Mouse (Mus musculus) MEL (cell line): ENCODE measurements around the gene Nvl. TPM values are rescaled to one million over a fixed set of nuclear protein-coding genes. Genes with fewer than 3 reads are reported as not detected.

ENCODE experiments used
- DNase-seq: peaks from one replicate; pipeline ENCODE4 v3.0.0; 2011; ENCODE audit warnings: low read depth, low spot score
- H3K27ac ChIP-seq: 2 replicates; pipeline ENCODE4 v1.5.1; 2012; ENCODE audit warnings: low read depth, mild to moderate bottlenecking, control low read depth, low read length, moderate library complexity; ENCODE audit not compliant: control insufficient read depth
- H3K27me3 ChIP-seq, 2 experiments: fragments of 150-350 bp in 1 of 2; sonication (generic) in 1 of 2; 2 replicates each; pipeline ENCODE4 v1.6.1; 2012; ENCODE audit warnings: low read length in 2 of 2, mild to moderate bottlenecking in 2 of 2, improper control_type of control experiment in 1 of 2, moderate library complexity in 1 of 2; ENCODE audit not compliant: insufficient read depth in 2 of 2, control insufficient read depth in 1 of 2
- H3K36me3 ChIP-seq, 2 experiments: 2 replicates each; pipeline ENCODE4 v1.6.1; 2012 to 2014; ENCODE audit warnings: low read length in 2 of 2, improper control_type of control experiment in 1 of 2, inconsistent platforms in 1 of 2, mild to moderate bottlenecking in 1 of 2; ENCODE audit not compliant: insufficient read depth in 2 of 2, control insufficient read depth in 1 of 2
- H3K4me1 ChIP-seq, 2 experiments: fragments of 150-350 bp in 1 of 2; sonication (generic) in 1 of 2; 2 replicates each; pipeline ENCODE4 v1.6.1; 2012; ENCODE audit warnings: low read length in 2 of 2, improper control_type of control experiment in 1 of 2, mild to moderate bottlenecking in 1 of 2; ENCODE audit not compliant: insufficient read depth in 2 of 2, control insufficient read depth in 1 of 2
- H3K4me3 ChIP-seq, 2 experiments: fragments of 150-350 bp in 1 of 2; sonication (generic) in 1 of 2; 2 replicates each; pipeline ENCODE4 v1.5.1; 2012; ENCODE audit warnings: low read depth in 2 of 2, low read length in 2 of 2, mild to moderate bottlenecking in 2 of 2, moderate library complexity in 2 of 2, control low read depth in 1 of 2, improper control_type of control experiment in 1 of 2; ENCODE audit not compliant: control insufficient read depth in 1 of 2, insufficient read depth in 1 of 2
- H3K79me2 ChIP-seq: 2 replicates; pipeline ENCODE4 v1.6.1; 2012; ENCODE audit warnings: mild to moderate bottlenecking, low read length, moderate library complexity; ENCODE audit not compliant: control insufficient read depth, poor library complexity, insufficient read depth
- H3K9ac ChIP-seq: 2 replicates; pipeline ENCODE4 v1.6.1; 2012; ENCODE audit warnings: low read depth, mild to moderate bottlenecking, control low read depth, low read length, moderate library complexity; ENCODE audit not compliant: control insufficient read depth, poor library complexity, severe bottlenecking
- H3K9me3 ChIP-seq: fragments of 150-350 bp; sonication (generic); replicated peaks from 2 replicates; pipeline ENCODE4 v1.6.1; 2012; ENCODE audit warnings: mild to moderate bottlenecking, low read length, improper control_type of control experiment, moderate library complexity; ENCODE audit not compliant: insufficient read depth
- CHD1 ChIP-seq: IDR thresholded peaks from 2 replicates; pipeline ENCODE4 v1.6.1; 2012; ENCODE audit warnings: low read depth, mild to moderate bottlenecking, inconsistent platforms, low read length, improper control_type of control experiment
- E2F4 ChIP-seq: IDR thresholded peaks from 2 replicates; pipeline ENCODE4 v1.6.1; 2011; ENCODE audit warnings: low read depth, low read length, improper control_type of control experiment, borderline replicate concordance
- EP300 ChIP-seq, 2 experiments: IDR thresholded peaks; 2 replicates each; pipeline ENCODE4 v1.6.1; 2011; ENCODE audit warnings: improper control_type of control experiment in 2 of 2, low read length in 2 of 2, low read depth in 1 of 2, mild to moderate bottlenecking in 1 of 2
- ETS1 ChIP-seq: IDR thresholded peaks from 2 replicates; pipeline ENCODE4 v1.6.1; 2012; ENCODE audit warnings: low read depth, mild to moderate bottlenecking, inconsistent platforms, low read length, improper control_type of control experiment, moderate library complexity
- GATA1 ChIP-seq: IDR thresholded peaks from 2 replicates; pipeline ENCODE4 v1.6.1; 2011; ENCODE audit warnings: low read depth, low read length, improper control_type of control experiment
- JUND ChIP-seq: IDR thresholded peaks from 2 replicates; pipeline ENCODE4 v1.6.1; 2011; ENCODE audit warnings: low read depth, mild to moderate bottlenecking, improper control_type of control experiment, low read length
- KAT2A ChIP-seq: conservative IDR thresholded peaks from 2 replicates; pipeline ENCODE4 v1.6.1; 2012; ENCODE audit warnings: low read depth, low read length, improper control_type of control experiment, inconsistent platforms
- MAZ ChIP-seq: IDR thresholded peaks from 2 replicates; pipeline ENCODE4 v1.6.1; 2012; ENCODE audit warnings: low read depth, mild to moderate bottlenecking, inconsistent platforms, low read length, improper control_type of control experiment
- MXI1 ChIP-seq: IDR thresholded peaks from 2 replicates; pipeline ENCODE4 v1.6.1; 2011; ENCODE audit warnings: mild to moderate bottlenecking, low read depth, low read length, improper control_type of control experiment
- MYB ChIP-seq: IDR thresholded peaks from 2 replicates; pipeline ENCODE4 v1.6.1; 2011; ENCODE audit warnings: mild to moderate bottlenecking, low read depth, low read length, improper control_type of control experiment
- POLR2AphosphoS2 ChIP-seq: IDR thresholded peaks from 2 replicates; pipeline ENCODE4 v1.6.1; 2011; ENCODE audit warnings: low read length, improper control_type of control experiment
- POLR2AphosphoS5 ChIP-seq: IDR thresholded peaks from 2 replicates; pipeline ENCODE4 v1.6.1; 2012; ENCODE audit warnings: low read depth, borderline replicate concordance, mild to moderate bottlenecking, inconsistent platforms, low read length, moderate library complexity, mixed read lengths
- TAL1 ChIP-seq: IDR thresholded peaks from 2 replicates; pipeline ENCODE4 v1.6.1; 2012; ENCODE audit warnings: mild to moderate bottlenecking, inconsistent platforms, low read length, moderate library complexity, mixed read lengths
- TCF12 ChIP-seq: IDR thresholded peaks from 2 replicates; pipeline ENCODE4 v1.6.1; 2014; ENCODE audit warnings: low read depth, mild to moderate bottlenecking, inconsistent platforms, low read length, improper control_type of control experiment, moderate library complexity
- ZKSCAN1 ChIP-seq: IDR thresholded peaks from 2 replicates; pipeline ENCODE4 v1.6.1; 2012; ENCODE audit warnings: low read depth, mild to moderate bottlenecking, inconsistent platforms, low read length, improper control_type of control experiment, moderate library complexity
- ZNF384 ChIP-seq: IDR thresholded peaks from 2 replicates; pipeline ENCODE4 v1.6.1; 2012; ENCODE audit warnings: low read depth, mild to moderate bottlenecking, inconsistent platforms, low read length, improper control_type of control experiment
- polyA plus RNA-seq, 2 experiments: library from polyadenylated mRNA; stranded (reverse) in 1 of 2; unstranded in 1 of 2; fragments of >175 nt in 1 of 2; fragments of >200 nt in 1 of 2; gene quantifications; 2 replicates each; pipeline versions ENCODE4 v1.2.1 to v1.2.4; 2012; ENCODE audit warnings: low replicate concordance in 2 of 2, low read depth in 1 of 2; ENCODE audit not compliant: insufficient read length in 2 of 2, insufficient read depth in 1 of 2, missing spikeins in 1 of 2
- total RNA-seq: library from RNA; depleted of rRNA; stranded (reverse); fragments of 300-350 nt; gene quantifications from 2 replicates; pipeline ENCODE4 v1.2.3, GENCODE M21; 2012; rRNA removed

Gene Nvl
- total and polyA plus RNA-seq, 3 experiments, result 21.0 to 29.8 TPM; not detected in 1

- H3K4me1 ChIP-seq, result peaks cover 9 to 25% of the 10 kb centered on the region in 2 experiments
- H3K27me3 ChIP-seq, result peaks cover 0 to under 1% of the 10 kb centered on the region in 2 experiments; a peak in 1 of 4 replicates
- DNase-seq, result peak; percentile 65
- H3K9ac ChIP-seq, result no peak overlapping the region
- H3K79me2 ChIP-seq, result no peaks in the 10 kb centered on the region
- no peaks in the 10 kb centered on the region for H3K9me3 ChIP-seq
- no peak overlapping the region for H3K27ac ChIP-seq
- H3K36me3 ChIP-seq, result peaks cover 0 to 18% of the 10 kb centered on the region in 2 experiments; a peak in 2 of 4 replicates
- TF ChIP-seq TCF12 (peak; percentile 77; the same call in 1 of the 2 replicates), CHD1 (no peak), MXI1 (no peak), ETS1 (peak; percentile 78), E2F4 (no peak), JUND (no peak), POLR2AphosphoS5 (no peak), MYB (0 out of 2 replicates have a peak, but pooled peaks have one; percentile 36), ZKSCAN1 (no peak), ZNF384 (peak; percentile 75), POLR2AphosphoS2 (no peak), EP300 (IDR thresholded peaks at IDR 0.05; ENCODE audit: low read depth in 1 of 2, low read length in 2 of 2) (peak; percentile 36 to 67; a peak in 3 of 4 replicates), GATA1 (0 out of 2 replicates have a peak, but pooled peaks have one; percentile 11), MAZ (no peak), TAL1 (0 out of 2 replicates have a peak, but pooled peaks have one; percentile 14), KAT2A (no peak)
- no peak overlapping the region for H3K4me3 ChIP-seq
Measured at GRCm38 (mm10) chr1:181037623-181038022, 106.4 kb downstream of the Nvl start.

Other genes starting within 250 kb of the Nvl start
- 128 and 183 TPM in 2 replicates for gene Pycr2, start 239.9 kb downstream of the Nvl start, total RNA-seq
- gene Pycr2, start 239.9 kb downstream of the Nvl start, polyA plus RNA-seq, result 100 to 1,000 TPM in 1 of 2 experiments, not detected in 1; 125 TPM
- gene Lefty1, start 209.2 kb downstream of the Nvl start, total RNA-seq, result 3.5 and 6.4 TPM in 2 replicates
- 1 to 10 TPM in 1 of 2 experiments, not detected in 1; 5.1 TPM for gene Lefty1, start 209.2 kb downstream of the Nvl start, polyA plus RNA-seq
- 7.5 and 7.7 TPM in 2 replicates for gene Tmem63a, start 201.9 kb downstream of the Nvl start, total RNA-seq
- gene Tmem63a, start 201.9 kb downstream of the Nvl start, polyA plus RNA-seq, result 10 to 100 TPM in 1 of 2 experiments, not detected in 1; 12.8 TPM
- gene Ephx1, start 123.3 kb downstream of the Nvl start, total RNA-seq, result 0.15 and 0.23 TPM in 2 replicates
- under 1 TPM in 1 of 2 experiments, not detected in 1; 0.39 TPM for gene Ephx1, start 123.3 kb downstream of the Nvl start, polyA plus RNA-seq
- gene 9130409I23Rik, start 93.0 kb downstream of the Nvl start, total RNA-seq, result not detected in 2 replicates
- gene 9130409I23Rik, start 93.0 kb downstream of the Nvl start, polyA plus RNA-seq, result not detected
- 69.4 and 72.1 TPM in 2 replicates for gene Cnih4, start 489 bp upstream of the Nvl start, total RNA-seq
- 100 to 1,000 TPM in 1 of 2 experiments, not detected in 1; 141 TPM for gene Cnih4, start 489 bp upstream of the Nvl start, polyA plus RNA-seq
- 21.6 and 23.5 TPM in 2 replicates for gene Wdr26, start 67.8 kb upstream of the Nvl start, total RNA-seq
- gene Wdr26, start 67.8 kb upstream of the Nvl start, polyA plus RNA-seq, result 10 to 100 TPM in 1 of 2 experiments, not detected in 1; 35.1 TPM
- gene Cnih3, start 208.4 kb upstream of the Nvl start, total RNA-seq, result not detected in 2 replicates
- not detected for gene Cnih3, start 208.4 kb upstream of the Nvl start, polyA plus RNA-seq